Mouse (Mus musculus) megakaryocyte, embryonic 14.5 days (primary cell): Measurements from ENCODE around the gene Ccr10.
"Not testable (repeated sequence)": the region's sequence is repeated elsewhere in the genome, so short reads cannot be mapped to it uniquely, and the experiment has no call there.

Experiments used
- FLI1 ChIP-seq: IDR thresholded peaks from 2 replicates; pipeline ENCODE4 v1.6.1; 2012; ENCODE audit warnings: low read length, inconsistent platforms, mixed read lengths
- GATA1 ChIP-seq: IDR thresholded peaks from 3 replicates; pipeline ENCODE4 v1.6.1; 2012; ENCODE audit warnings: mixed read lengths, low read length, inconsistent platforms, borderline replicate concordance

DNA sequence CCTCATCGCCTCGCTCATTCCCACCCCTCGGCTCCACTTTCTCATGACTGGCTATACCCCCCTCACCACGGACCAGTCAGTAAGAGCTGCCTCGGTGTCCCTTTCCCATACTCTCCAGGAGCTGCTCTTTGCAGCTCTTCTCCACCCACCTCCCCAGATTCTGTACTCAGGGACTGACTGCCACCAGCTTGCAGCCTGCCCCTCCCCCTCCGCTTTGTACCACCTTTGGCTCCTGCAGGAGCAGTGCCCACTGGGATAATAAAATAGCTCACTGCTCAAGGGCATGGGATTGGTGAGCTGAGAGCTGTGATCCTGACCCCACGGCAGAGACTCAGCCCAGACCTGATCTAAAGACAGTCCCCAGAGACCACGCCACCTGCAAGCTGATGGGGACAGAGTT is 50.7 kb downstream of the Ccr10 start:
- not testable (repeated sequence) for TF ChIP-seq GATA1, FLI1
